Mouse (Mus musculus) urinary bladder, postnatal 25 days (tissue): ENCODE results near the gene Tgfb1i1.

Experiments used
- DNase-seq: peaks from one replicate; pipeline ENCODE4 v3.0.0; 2022; ENCODE audit warnings: low spot score

Gene Tgfb1i1

GRCm38 (mm10) chr7:128244410-128245025, 2.1 kb upstream of the Tgfb1i1 start:
- DNase-seq: no peak

DNA sequence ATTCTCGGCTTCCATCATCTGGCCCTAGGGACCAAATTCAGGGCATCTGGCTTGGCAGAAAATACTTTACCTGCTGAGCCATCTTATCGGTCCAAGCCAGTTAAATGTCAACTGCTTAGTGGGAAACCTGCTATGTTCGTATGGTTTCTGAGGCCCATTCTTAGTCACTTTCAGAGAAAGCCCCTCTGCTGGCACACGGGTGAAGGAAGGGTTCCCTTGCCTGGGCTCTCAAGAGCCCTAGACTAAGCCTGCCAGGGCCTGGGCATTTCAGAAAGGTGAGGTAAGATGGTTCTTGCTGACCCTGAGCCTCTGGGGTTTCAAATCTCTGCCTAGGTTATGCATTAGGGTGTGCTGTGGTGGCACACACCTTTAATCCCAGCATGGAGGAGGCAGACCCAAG, 1.1 kb upstream of the Tgfb1i1 start:
- no peak for DNase-seq

GRCm38 (mm10) chr7:128247443-128247842, 831 bp downstream of the Tgfb1i1 start:
- DNase-seq: peak; percentile 84

- DNase-seq: no peak
Observed at GRCm38 (mm10) chr7:128248081-128249042, 1.8 kb downstream of the Tgfb1i1 start.

DNA sequence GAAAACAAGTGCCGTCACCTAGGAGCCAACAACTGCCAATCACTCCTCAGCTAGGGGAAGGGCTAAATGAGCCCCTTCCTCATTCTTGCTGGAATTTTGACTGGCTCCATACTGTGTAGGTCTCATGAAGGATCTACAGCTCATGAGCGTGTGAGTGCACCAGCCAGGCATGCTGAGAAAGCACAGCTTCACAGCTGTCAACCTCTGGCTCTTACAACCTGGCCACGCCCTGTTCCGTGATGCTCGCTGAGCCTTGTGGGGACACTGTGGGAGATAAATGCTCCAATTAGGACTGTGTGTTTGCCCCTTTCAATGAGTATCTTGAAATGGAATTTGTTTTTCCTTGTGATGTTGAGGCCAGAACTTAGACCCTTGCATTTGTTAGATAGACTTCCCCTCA, 3.4 kb downstream of the Tgfb1i1 start:
- no peak for DNase-seq

GRCm38 (mm10) chr7:128251946-128252345, 5.3 kb downstream of the Tgfb1i1 start:
- DNase-seq: no peak

DNA sequence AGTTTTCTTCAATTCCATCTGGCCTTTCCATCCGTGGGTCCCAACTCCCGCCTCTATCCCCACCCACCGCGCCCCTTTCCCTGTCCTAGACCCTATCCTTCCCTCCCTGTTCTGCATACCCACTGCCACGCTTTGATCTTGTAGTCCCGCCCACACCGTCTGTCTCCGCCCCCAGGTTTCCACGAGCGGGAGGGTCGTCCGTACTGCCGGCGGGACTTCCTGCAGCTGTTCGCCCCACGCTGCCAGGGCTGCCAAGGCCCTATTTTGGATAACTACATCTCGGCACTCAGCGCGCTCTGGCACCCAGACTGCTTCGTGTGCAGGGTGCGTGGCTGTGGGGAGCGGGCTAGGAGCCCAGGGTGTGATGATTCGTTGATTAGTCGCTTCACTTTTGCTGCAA, 6.0 kb downstream of the Tgfb1i1 start:
- DNase-seq: no peak

- no peak for DNase-seq
Observed at GRCm38 (mm10) chr7:128254978-128255377, 8.4 kb downstream of the Tgfb1i1 start.

- no peak for DNase-seq
Observed at GRCm38 (mm10) chr7:128255757-128256156, 9.1 kb downstream of the Tgfb1i1 start.

DNA sequence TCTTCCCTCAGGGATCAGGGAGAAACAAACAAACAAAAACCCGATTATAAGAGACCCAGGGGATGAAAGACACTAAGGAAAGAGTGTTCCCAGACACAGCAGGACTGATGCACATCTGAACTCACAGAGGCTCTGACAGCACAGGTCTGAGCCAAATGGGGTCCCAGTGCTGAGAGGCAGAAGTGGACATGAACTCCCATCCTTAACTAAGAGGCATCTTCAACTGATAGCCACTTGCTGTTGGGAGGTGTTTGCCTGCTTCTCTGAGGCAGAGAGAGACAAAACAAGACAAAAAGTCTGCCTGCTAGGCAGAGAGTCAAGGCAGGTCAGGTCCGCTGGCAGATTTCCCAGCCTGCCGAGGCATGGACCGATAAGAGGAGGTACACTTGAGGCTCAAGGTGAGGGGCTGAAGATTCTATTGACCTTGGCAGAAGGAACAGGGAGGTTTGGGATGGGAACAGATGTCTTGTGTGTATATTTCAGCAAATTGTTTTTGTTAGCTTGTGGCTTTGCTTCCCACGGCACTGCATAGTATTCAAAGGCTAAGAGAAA, 10.2 kb downstream of the Tgfb1i1 start:
- DNase-seq: no peak

GRCm38 (mm10) chr7:128265411-128265810, 18.8 kb downstream of the Tgfb1i1 start, which contains the start of gene Slc5a2:
Gene Slc5a2 (plus strand): TSS chr7:128265657.
- no peak for DNase-seq

DNA sequence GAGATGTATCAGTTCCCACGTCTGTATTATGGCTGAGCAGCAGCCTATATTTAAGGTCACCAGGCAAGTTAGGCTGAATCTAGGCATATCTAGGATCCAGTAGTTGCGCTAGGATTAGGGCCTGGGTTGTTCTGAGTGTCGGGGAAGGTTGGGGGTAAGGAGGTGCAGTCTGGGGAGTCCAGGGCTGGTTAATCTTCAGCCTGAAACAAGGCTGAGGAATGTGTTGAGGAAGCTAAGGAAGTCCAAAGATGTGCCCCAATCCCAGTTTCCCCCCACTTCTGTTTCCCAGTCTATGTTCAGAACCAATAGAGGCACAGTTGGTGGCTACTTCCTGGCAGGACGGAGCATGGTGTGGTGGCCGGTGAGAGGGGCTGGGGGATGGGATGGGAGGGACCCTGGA, 19.4 kb downstream of the Tgfb1i1 start:
- no peak for DNase-seq

GRCm38 (mm10) chr7:128267391-128267790, 20.8 kb downstream of the Tgfb1i1 start:
- no peak for DNase-seq

DNA sequence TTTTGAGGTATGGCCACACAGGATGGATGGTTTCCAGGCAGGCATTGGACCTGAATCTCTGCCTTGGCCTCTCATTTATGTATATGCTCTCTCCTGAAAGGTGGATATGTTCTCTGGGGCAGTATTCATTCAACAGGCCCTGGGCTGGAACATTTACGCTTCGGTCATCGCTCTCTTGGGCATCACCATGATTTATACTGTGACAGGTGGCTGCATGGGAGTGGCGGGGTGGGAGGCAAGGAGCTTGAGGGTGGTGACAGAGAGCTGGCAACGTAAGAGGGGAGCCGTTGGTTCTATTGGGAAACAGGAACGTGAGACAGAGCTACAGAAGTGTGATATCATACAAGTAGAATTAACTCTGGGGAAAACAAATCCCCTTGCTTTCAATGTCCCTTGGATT, 21.2 kb downstream of the Tgfb1i1 start:
- DNase-seq: no peak

GRCm38 (mm10) chr7:128270431-128270850, 23.8 kb downstream of the Tgfb1i1 start:
- DNase-seq: no peak

DNA sequence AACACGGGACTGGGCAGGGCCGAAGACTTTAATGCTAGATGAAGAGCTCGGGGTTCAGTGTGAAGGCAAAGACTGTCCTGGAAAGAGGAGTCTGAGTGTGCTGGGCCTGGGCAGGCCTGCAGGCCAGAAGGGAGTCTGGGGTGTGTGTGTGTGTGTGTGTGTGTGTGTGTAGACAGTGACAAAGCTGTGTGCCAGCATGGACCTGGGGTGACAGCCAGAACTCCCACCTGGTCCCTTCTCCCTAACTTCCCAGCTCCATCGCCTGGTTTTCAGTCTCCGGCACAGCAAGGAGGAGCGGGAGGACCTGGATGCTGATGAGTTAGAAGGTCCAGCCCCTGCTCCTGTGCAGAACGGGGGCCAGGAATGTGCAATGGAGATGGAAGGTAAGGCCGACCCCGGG, 24.9 kb downstream of the Tgfb1i1 start:
- DNase-seq: no peak

DNA sequence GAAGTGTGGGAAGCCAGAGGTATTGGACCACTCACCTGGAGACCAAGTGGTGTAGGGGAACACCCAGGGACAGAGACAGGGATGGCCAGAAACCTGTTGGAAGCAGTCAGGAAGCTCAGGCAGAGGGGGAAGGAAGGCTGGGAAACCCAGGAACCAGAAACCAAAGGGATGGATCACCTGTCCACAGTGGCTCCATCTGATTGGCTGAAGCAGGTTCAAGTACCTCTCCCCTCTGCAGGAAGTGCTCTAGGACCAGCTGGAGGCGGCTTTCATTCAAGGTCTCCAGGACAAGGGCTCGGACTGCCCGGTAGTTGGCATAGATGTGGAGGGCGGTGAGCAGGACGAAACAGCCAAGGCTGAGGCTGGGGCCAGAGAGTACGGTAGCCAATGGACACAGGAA, 29.4 kb downstream of the Tgfb1i1 start:
- DNase-seq: no peak

GRCm38 (mm10) chr7:128279750-128280149, 33.1 kb downstream of the Tgfb1i1 start:
- no peak for DNase-seq

DNA sequence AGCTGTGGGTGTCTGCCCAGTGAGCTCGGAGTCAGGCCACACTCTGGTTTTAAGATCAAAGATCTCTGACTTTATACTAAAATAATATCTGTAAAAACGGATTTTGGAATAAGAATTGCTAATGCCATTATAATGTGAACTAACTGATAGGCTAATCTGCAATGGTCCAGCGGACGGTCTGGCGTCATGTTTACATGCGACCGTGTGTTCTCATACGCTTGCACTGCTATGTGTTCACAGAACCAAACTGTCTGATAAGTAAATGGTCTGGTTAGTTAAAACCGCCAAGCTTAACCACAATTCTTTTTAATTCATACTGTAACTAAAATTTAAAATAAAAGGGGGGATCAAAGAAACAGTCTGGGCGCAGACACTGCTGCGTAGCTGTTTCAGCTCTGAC, 35.2 kb downstream of the Tgfb1i1 start:
- DNase-seq: no peak

- no peak for DNase-seq
Observed at GRCm38 (mm10) chr7:128282532-128283244, 36.1 kb downstream of the Tgfb1i1 start.

DNA sequence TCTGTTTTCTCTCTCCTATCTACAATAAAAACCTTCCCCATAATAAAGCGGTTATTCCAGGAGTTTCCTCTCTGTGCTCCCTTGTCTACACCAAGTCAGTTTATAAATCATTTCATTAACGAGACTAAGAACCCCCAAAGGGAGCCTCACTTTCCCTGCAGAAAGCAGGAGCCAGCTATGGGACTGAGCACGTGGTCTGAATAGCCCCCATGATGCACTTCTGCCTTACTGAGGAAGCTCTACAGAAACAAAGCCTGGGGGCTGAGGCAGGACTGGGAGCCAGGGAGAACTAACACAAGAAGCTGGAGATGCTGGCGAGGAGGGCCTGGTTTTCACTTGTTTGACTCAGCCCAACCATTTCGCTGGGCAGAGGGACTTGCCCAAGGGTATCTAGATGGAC, 37.4 kb downstream of the Tgfb1i1 start:
- no peak for DNase-seq

DNA sequence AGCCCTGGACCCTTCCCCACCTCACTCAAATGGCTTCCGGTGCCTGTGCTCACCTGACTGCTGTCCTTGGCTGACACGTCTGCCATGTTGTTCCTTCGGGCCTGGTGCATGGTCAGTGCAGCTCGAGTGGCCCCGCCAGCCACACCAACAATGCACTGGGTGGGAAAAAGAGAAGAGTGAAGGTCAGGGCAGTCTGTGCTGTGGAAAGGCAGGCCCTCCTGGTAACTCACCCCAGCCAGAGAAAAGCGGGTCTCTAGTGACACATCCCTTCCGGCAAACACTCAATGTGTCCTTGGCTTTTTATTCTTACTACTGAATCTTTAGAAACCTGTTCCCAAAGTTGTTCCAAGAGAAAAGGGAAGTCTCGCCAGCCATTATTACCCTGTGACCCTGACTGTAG, 38.4 kb downstream of the Tgfb1i1 start:
- DNase-seq: no peak
